Mouse (Mus musculus) lung, embryonic 14.5 days (tissue): Measurements from ENCODE around the gene Mphosph6. TPM values are rescaled to one million over a fixed set of nuclear protein-coding genes. Genes with fewer than 3 reads are reported as not detected.

Source experiments
- ATAC-seq: fragments of 200-750 bp; cut with Nextera tagmentation; 2 replicates; pipeline ENCODE4 v1.8.0; 2017; ENCODE audit warnings: mild to moderate bottlenecking, moderate TSS enrichment, moderate library complexity; ENCODE audit not compliant: insufficient read depth
- DNase-seq: peaks from one replicate; pipeline ENCODE4 v3.0.0-alpha.2; 2015
- H3K27ac ChIP-seq: fragments of 300-500 bp; sonication (generic); 2 replicates; pipeline ENCODE4 v1.5.1; 2014; ENCODE audit warnings: low read depth, mild to moderate bottlenecking, moderate library complexity
- H3K27me3 ChIP-seq: fragments of 300-500 bp; sonication (generic); 2 replicates; pipeline ENCODE4 v1.6.1; 2014; ENCODE audit warnings: low read length, control low read depth; ENCODE audit not compliant: insufficient read depth
- H3K36me3 ChIP-seq: fragments of 300-500 bp; sonication (generic); 2 replicates; pipeline ENCODE4 v1.6.1; 2014; ENCODE audit warnings: control low read depth; ENCODE audit not compliant: insufficient read depth
- H3K4me1 ChIP-seq: fragments of 300-500 bp; sonication (generic); 2 replicates; pipeline ENCODE4 v1.6.1; 2014; ENCODE audit warnings: antibody characterized with exemption, control low read depth; ENCODE audit not compliant: insufficient read depth
- H3K4me2 ChIP-seq: fragments of 300-500 bp; sonication (generic); 2 replicates; pipeline ENCODE4 v1.6.1; 2014; ENCODE audit warnings: mild to moderate bottlenecking
- H3K4me3 ChIP-seq: fragments of 300-500 bp; sonication (generic); 2 replicates; pipeline ENCODE4 v1.5.1; 2014; ENCODE audit warnings: low read depth, low read length
- H3K9ac ChIP-seq: fragments of 300-500 bp; sonication (generic); 2 replicates; pipeline ENCODE4 v1.6.1; 2014
- H3K9me3 ChIP-seq: fragments of 300-500 bp; sonication (generic); 2 replicates; pipeline ENCODE4 v1.6.1; 2016; ENCODE audit warnings: low read depth, low read length, control low read depth
- CTCF ChIP-seq: IDR thresholded peaks from 2 replicates; pipeline ENCODE4 v1.5.1; 2016; ENCODE audit warnings: antibody characterized with exemption, low read depth
- WGBS: fragments of 180-500 bp; shearing (Covaris S2); extraction: QIAGEN DNeasy Blood & Tissue Kit; methylation state at CpG from one replicate; pipeline ENCODE4 v1.1.7; 2014; 5-methylcytosine and 5-hydroxymethylcytosine counted together
- polyA plus RNA-seq: library from polyadenylated mRNA; unstranded; fragments of >200 nt; fragmentation: Nextera tagmentation; extraction: Ambion mirVana; gene quantifications from 2 replicates; pipeline ENCODE4 v1.2.1, GENCODE M21; 2014

Mphosph6 gene
- polyA plus RNA-seq, 1 experiment from 2014 or later, result 61.3 TPM

- no peaks in the 10 kb centered on the region for H3K4me1 ChIP-seq
- H3K9ac ChIP-seq, result no peak overlapping the region
- H3K4me3 ChIP-seq, result no peak overlapping the region
- 60% methylated on average over 8 of the region's 9 CpGs for WGBS
- H3K9me3 ChIP-seq, result no peaks in the 10 kb centered on the region
- no peak for TF ChIP-seq CTCF
- DNase-seq (no peak), ATAC-seq (no peak)
- no peak overlapping the region for H3K4me2 ChIP-seq
- no peaks in the 10 kb centered on the region for H3K36me3 ChIP-seq
- H3K27ac ChIP-seq, result no peak overlapping the region
- no peaks in the 10 kb centered on the region for H3K27me3 ChIP-seq
Observed at GRCm38 (mm10) chr8:117747886-117748730, 53.6 kb downstream of the Mphosph6 start.

DNA sequence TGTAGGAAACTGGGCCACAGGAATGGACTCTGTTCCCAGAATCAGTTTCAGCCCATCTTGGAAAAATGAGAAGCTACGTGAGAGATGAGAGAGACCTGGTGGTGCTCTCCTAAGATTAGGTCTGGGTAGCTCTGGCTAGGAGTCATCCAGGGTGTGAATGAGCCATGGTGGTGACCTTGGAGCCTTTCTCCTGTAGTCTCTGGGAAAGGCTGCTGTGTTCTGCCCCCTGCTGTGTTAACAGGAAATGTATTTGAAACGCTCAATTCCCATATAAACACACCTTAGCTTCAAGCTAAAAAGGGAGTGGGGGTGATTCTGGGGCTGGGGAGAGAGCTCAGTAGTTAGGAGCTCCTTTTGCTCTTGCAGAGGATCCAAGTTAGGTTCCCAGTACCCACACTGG, 54.3 kb downstream of the Mphosph6 start:
- no peaks in the 10 kb centered on the region for H3K27me3 ChIP-seq
- no peaks in the 10 kb centered on the region for H3K9me3 ChIP-seq
- TF ChIP-seq CTCF, result no peak
- no peak overlapping the region for H3K27ac ChIP-seq
- H3K36me3 ChIP-seq, result no peaks in the 10 kb centered on the region
- ATAC-seq (no peak), DNase-seq (no peak)
- H3K4me1 ChIP-seq, result no peaks in the 10 kb centered on the region
- WGBS, result 23% methylated on average over 2 of the region's 2 CpGs
- H3K9ac ChIP-seq, result no peak overlapping the region
- H3K4me2 ChIP-seq, result no peak overlapping the region
- no peak overlapping the region for H3K4me3 ChIP-seq

- WGBS, result 48% methylated on average over 5 of the region's 5 CpGs
- no peak overlapping the region for H3K27ac ChIP-seq
Observed at GRCm38 (mm10) chr8:117746651-117747050, 55.1 kb downstream of the Mphosph6 start.

DNA sequence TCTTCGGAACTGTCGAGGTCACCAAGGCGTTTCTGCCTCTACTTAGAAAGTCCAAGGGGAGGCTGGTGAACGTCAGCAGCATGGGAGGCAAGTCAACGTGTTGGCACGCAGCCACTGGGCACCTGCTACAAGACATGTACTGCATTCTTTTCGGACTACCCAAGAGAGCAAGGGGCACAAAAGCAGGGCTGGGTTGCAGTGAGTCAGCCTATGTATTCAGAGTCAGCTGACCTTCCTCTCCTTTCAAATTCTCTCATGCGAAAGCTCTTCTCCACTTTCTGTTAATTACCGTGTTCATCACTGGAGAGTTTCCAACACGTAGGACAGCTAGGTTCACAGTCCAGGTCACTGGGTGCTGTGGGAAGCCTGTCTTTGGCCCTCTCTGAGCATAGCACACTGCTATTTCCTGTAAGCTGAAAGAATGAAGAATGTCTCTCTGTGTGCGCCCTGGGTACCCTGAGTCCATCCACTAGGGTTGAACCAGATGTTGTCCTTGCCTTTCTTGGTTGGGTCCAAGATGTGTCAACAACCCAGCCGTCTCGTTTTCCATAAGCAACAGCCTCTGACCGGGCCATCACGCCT, 59.2 kb downstream of the Mphosph6 start:
- no peak for TF ChIP-seq CTCF
- Histone ChIP-seq H3K9ac (no peak overlapping the region), H3K4me3 (no peak overlapping the region), H3K27me3 (no peaks in the 10 kb centered on the region), H3K9me3 (no peaks in the 10 kb centered on the region), H3K4me2 (no peak overlapping the region), H3K4me1 (no peaks in the 10 kb centered on the region), H3K27ac (no peak overlapping the region), H3K36me3 (no peaks in the 10 kb centered on the region)
- WGBS, result 74% methylated on average over 15 of the region's 15 CpGs
- no peak for ATAC-seq
- no peak for DNase-seq

More at GRCm38 (mm10) chr8:117746651-117747050, 55.1 kb downstream of the Mphosph6 start:
- no peaks in the 10 kb centered on the region for H3K27me3 ChIP-seq
- no peak overlapping the region for H3K4me3 ChIP-seq
- H3K9ac ChIP-seq, result no peak overlapping the region
- H3K9me3 ChIP-seq, result no peaks in the 10 kb centered on the region
- H3K36me3 ChIP-seq, result no peaks in the 10 kb centered on the region
- H3K4me1 ChIP-seq, result no peaks in the 10 kb centered on the region
- ATAC-seq (no peak), DNase-seq (no peak)
- TF ChIP-seq CTCF, result no peak
- H3K4me2 ChIP-seq, result no peak overlapping the region

Other genes with a start within 250 kb of the Mphosph6 start
- 1.2 and 1.8 TPM in 2 replicates for gene Sdr42e1, start 128.3 kb downstream of the Mphosph6 start, polyA plus RNA-seq
- gene Hsd17b2, start 100.0 kb downstream of the Mphosph6 start, polyA plus RNA-seq, result 0.18 TPM in 1 of 2 replicates, not detected in the other